Mouse (Mus musculus): ENCODE data around the gene Gck.
"Not testable (repeated sequence)": the region's sequence is repeated elsewhere in the genome, so short reads cannot be mapped to it uniquely, and the experiment has no call there.

Gene Gck

GRCm38 (mm10) chr11:5954965-5955504, 5.2 kb upstream of the Gck start:
- peak; percentile 35 for DNase-seq (ENCODE audit: low spot score)

DNA sequence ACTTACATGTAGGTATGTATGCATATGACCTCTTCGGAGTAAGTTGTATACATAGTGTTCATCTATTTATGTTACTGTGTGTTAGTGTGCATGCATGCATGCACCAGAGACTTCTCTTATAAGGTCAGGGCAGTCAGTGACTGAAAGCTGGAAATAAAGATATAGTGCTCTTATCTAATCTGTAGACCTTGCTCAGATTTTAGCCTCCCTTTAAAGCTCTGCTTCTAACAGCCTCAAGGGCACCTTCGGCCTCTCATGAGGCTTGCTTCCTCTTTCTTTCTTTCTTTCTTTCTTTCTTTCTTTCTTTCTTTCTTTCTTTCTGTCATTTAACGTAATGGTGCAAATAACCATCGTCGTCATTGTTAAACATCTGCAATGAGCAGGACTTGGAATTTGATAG, 4.6 kb upstream of the Gck start:
- DNase-seq (ENCODE audit: low spot score), result no peak

DNA sequence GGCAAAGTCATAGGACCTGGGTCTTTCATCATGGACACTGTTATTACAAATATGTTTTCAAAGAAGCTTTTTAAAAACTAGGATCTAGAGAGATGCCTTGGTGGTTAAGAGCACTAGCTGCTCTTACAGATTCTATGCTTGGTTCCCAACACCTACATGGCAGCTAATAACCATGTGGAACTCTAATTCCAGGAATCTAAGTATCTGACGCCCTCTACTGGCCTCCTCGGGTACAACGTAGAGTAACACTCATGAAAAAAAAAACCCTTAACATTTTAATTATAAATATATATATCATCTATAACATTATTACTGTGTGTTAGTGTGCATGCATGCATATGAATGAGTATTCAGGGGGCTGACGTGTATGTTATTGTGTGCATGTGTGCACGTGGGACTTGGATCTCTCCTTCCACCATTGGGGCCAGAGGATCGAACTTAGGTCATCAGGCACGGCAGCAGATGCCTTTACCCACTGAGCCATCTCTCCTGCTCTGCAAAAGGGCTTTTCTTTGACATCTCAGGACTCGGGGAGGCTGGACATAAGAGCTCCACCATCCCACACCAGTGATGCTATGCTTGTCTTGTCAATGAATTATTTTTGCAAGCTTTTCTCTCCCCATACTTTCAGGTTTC, 3.4 kb upstream of the Gck start:
- DNase-seq (ENCODE audit: low spot score), result no peak

DNA sequence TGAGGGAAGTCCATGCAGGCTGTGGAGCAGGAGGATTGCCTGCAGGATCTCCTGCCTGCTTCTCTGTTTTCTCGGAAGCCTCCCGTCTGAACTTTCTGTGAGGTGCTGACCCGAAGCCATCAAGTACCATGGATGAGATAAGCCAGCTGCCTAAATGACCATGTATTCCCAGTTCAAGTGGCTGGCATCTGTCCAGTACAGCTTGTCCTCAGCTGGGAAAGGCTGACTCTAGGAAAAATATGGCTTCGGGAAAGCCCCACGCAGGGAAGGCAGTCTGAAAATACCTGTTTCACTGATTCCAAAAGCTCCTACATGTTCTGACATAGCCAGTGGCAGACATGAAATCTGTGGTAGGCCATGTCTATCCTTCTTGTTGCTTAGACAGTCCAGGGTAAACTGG, 2.6 kb upstream of the Gck start:
- no peak for DNase-seq (ENCODE audit: low spot score)

DNA sequence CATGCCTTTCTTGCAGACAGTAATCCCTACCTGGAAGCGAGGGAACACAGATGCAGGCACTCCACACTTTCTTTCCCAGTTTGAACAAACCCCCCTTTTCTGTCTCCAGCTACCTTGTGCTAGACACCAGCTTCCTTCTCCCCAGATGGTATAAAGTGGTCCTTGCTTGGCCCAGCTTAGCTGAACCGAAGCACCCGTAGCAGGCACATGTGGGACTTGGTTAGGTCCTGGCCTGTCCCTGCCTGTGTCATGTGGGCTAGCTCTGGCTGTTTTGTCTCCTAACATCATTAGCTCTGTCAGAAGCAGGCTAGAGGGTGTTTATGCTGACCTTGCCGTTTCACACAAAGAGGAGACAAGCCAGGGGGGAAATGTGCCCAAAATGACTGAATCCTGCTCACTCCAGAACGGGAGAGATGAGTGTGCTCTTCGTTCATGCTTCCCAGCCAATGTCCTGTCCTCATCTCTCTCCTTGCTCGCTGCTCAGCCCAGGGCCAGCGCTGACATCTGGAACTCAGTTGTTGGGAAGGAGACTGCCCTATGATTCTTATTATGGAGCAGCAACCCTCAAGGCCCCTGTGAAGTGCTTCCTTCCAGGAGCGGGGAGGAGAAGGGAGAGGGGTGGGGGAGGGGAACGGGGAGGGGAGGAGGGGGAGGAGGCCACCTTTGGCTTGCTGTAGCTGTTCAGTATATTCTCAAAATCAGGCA, 1.2 kb downstream of the Gck start:
- no peak for DNase-seq (ENCODE audit: low spot score)

DNA sequence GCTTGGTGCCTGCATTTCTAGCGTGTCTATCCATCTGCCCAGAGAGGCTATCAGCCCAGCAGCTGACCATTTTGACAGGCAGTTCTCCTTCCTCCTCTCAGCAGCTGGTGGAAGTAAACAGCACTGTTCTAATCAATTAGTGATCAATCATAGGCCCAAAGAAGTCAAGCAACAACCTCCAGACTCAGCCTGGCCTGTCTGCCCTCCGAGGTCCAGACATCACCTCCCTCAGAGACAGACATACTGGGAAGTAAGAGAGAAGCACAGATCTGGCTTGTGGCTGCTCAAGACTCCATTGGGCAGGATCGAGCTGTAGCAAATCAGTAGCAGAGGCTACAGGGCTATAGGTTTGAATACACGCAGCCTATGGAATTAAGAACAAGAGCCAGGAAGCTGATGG, 2.1 kb downstream of the Gck start:
- DNase-seq (ENCODE audit: low spot score), result no peak

- DNase-seq (ENCODE audit: low spot score), result no peak
Measured at GRCm38 (mm10) chr11:5945096-5945495, 4.8 kb downstream of the Gck start.

DNA sequence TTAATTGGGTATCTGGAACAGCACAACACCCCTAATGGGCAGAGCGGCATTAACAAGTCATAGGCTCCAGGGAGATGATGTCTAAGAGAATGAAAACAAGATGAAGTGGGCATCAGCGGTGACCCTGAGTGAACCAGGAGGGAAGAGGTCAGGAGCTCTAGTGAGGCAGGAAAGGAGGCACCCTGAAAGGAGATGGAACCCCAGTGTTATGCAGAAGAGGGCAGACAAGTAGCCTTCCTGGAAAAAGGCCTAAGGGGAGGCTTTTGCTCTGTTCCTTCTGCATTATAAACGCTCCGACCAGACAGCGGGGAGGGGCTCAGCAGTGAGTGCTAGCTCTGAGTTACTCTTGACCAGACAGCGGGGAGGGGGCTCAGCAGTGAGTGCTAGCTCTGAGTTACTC, 6.9 kb downstream of the Gck start:
- DNase-seq (ENCODE audit: low spot score), result no peak

- DNase-seq (ENCODE audit: low spot score), result not testable (repeated sequence)
Measured at GRCm38 (mm10) chr11:5934531-5934930, 15.3 kb downstream of the Gck start.

DNA sequence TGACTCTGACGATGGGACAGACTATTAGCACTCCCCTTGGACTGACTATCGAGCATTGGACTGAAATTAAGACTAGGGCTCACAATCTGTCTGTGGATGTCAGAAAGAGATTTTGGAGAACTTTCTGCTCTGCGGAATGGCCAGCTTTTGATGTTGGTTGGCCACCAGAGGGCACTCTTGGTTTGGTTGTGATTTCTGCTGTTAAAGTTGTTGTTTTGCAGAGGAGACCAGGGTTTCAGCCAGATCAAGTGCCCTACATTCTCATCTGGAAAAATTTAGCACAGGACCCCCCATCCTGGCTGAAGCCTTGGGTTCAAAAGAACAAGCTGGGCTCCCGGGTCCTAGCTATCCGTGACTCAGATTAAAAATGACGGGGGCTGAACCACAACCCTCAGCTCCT, 17.9 kb downstream of the Gck start:
- DNase-seq (ENCODE audit: low spot score), result not testable (repeated sequence)

DNA sequence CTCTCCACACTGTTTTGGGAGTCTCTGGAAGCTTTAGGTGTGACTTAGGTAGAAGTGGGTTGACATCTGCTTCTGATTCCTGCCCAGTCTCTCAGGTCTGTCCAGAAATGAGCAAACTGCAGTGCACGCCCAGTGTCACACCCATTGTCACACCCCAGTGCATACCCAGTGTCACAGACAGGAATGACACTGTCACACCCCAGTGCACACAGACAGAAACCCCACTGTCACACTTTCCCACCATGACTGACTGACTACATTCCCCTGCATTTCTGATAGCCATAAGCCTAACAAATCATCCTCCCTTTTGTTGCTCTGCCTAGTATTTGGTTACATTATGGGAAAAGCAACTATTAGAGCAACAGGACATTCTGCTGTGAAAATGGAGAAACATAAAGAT, 19.3 kb downstream of the Gck start:
- DNase-seq (ENCODE audit: low spot score), result no peak

DNA sequence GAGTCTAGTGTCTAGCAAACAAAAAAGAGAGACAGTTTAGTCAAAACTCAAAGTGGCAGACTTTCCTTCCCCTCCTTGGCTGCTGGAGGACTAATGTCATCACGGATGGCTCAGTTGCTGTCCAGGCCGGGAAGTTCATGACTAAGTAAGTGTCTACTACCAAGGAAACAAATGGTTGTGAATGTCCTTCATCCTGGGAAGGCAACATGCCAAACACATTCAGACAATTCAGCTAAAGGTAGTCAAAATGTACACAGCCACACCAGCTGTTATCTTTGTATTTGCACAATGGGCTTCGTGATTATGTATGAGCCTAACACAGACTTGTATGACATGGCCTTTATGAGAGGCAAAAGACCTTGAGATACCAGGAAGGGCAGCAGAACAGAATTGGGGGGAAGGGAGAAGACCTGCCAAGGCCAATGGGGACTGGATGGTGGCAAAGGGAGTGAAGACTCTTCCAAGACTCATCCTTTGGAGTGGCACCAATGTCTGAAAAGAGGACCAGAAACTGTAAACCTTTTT, 23.1 kb downstream of the Gck start:
- DNase-seq (ENCODE audit: low spot score), result no peak

GRCm38 (mm10) chr11:5924699-5925098, 25.2 kb downstream of the Gck start:
- no peak for DNase-seq (ENCODE audit: low spot score)

DNA sequence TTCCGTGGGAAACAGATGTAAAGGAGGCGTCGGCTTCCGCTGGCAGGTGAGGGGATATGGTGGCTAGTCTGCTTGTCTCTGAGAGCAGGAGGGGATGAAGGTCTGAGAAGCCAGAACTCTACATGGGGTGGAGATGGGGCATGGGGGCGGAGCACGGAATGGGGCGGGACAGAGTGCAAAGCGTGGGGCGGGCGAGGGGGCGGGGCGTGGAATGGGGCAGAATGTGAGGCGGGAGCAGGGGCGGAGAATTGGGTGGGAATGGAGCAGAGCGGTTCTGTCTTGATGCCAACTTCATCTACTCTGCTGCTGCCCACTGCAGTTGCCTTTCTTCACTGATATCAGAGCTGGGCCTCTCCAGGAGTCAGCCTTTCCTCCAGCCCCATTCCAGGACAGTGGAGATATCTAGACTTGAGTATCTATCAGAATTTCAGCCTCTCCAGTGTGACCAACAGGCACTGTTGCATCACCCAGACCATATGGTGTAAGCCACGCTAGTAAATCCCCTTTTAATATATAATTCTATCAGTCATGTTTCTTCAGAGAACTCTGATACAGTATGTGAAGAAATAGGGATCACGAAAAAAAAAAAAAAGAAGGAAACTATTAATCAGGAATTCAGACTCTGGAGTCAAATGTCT, 29.4 kb downstream of the Gck start:
- DNase-seq (ENCODE audit: low spot score), result no peak

- DNase-seq (ENCODE audit: low spot score), result no peak
Measured at GRCm38 (mm10) chr11:5919606-5920005, 30.3 kb downstream of the Gck start.

GRCm38 (mm10) chr11:5918111-5918510, 31.8 kb downstream of the Gck start:
- no peak for DNase-seq (ENCODE audit: low spot score)

DNA sequence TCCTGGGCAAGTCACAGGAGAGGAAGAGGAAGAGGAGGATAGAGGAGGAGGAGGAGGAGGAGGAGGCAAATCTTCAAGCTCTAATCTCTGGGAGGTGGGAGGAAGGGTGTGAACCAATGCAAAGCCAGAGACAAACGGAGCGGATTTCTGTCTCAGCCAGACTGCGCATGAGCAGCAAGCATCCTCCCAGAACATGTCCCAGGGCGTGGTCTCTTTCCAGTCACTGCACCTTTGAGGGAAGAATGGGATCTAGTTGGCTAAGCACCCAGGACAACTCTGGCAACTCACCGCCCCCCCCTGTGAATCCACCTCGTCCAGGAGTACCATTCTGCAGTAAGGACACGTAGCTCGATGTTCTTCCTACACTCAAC, 33.7 kb downstream of the Gck start:
- no peak for DNase-seq (ENCODE audit: low spot score)

- DNase-seq (ENCODE audit: low spot score), result no peak
Measured at GRCm38 (mm10) chr11:5915429-5916177, 34.3 kb downstream of the Gck start.

DNA sequence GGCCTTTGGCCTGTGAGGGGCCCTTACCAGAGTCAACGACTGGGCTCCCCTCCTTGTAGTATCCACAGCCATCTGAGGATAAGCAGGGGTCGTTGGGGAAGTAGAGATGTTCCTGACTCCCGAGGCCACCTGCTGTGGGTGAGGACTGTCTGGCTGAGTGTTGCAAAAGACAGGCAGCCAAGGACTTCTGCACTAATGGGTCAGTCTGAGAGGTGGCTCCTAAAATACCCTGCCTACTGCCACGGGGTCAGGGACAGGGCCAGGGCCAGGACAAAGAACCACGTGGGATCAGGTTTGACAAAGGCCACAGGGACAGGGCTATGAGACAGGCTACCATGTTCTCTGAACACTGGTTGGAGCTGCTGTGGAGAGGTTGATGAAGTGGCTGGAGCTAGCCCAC, 34.9 kb downstream of the Gck start:
- DNase-seq (ENCODE audit: low spot score), result no peak

DNA sequence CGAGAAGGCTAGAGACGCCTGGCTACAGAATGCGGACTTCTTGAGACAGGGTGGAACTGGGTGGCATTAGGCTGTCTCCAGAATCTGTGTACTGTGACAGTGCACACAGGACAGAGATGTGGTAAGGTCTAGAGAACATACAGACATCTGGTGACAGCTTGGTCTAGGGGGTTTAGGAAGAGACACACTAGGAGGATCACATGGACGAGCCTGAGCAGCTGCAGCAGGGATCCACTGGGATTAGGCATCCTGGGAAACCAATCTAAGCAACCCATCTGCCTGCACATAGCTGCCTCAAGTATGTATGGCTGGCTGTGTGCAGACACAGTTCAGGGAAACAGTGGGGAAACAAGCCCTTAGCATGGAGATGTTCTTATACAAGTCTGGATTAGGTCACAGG, 35.9 kb downstream of the Gck start:
- DNase-seq (ENCODE audit: low spot score), result no peak

- DNase-seq (ENCODE audit: low spot score), result no peak
Measured at GRCm38 (mm10) chr11:5913256-5913655, 36.6 kb downstream of the Gck start.

DNA sequence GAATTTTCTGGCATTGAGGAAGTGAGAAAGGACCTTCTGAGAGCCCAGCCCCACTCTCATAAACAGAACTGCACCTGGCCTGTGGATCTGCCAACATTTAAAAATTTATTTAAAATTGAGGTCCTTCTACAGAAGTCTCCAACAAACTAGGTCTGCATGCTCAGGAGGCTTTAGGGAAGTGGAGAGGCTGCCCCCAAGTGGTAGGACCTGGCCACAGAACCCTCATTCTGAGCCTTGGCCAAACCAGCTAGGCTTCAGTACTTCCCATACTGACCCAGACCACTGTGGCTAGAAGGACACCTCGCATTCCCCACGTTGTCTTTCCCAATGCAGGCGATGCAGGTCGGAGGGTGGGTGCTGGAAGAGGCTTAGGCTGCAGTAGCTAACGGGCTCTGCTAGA, 37.2 kb downstream of the Gck start:
- DNase-seq (ENCODE audit: low spot score), result peak; percentile 51
